ENCODE assay signal across 8 mouse cellular contexts in genomic region chr7:88544393-88544792, GRCm38 (mm10).
A peak's percentile ranks its signal among the peaks of the same experiment; 100 is the strongest.
DNase-seq lines count a peak whose midpoint lies in the region; ATAC-seq and TF ChIP-seq lines count a peak whose summit lies in the region.

No protein-coding gene starts in this region.

- no peaks in the 10 kb centered on the region for H3K36me3 ChIP-seq in intestine, postnatal 0 days (ENCODE audit: control insufficient read depth, insufficient read depth)
- no peaks in the 10 kb centered on the region for H3K36me3 ChIP-seq in midbrain, embryonic 12.5 days

- H3K27me3 ChIP-seq in intestine, postnatal 0 days (replicated peaks; ENCODE audit: control insufficient read depth, insufficient read depth, low read length): no peaks in the 10 kb centered on the region
- no peaks in the 10 kb centered on the region for H3K27me3 ChIP-seq in midbrain, embryonic 12.5 days

- no peak overlapping the region for H3K4me2 ChIP-seq in intestine, postnatal 0 days (replicated peaks; ENCODE audit: low read depth)
- no peak overlapping the region for H3K4me2 ChIP-seq in midbrain, embryonic 12.5 days (replicated peaks)

- intact Hi-C loops in heart, postnatal 25 days (cut with DNase I): loop anchor here (2.0 to 10.0 kb wide), 2 partner anchors 448 to 1440 kb away; no protein-coding TSS in a partner anchor
- intact Hi-C loops in left cerebral cortex, postnatal 10 days (cut with DNase I): loop anchor here (5.0 kb wide), 2 partner anchors 957 to 1432 kb away; no protein-coding TSS in a partner anchor

- DNase-seq in heart, adult 8-10 months (ENCODE audit: low spot score): peak; percentile 6
- DNase-seq in heart, postnatal 25 days (ENCODE audit: low spot score): no peak
- peak; percentile 2 for DNase-seq in cerebellum, adult 11 months
- peak; percentile 59 for DNase-seq in forelimb bud, embryonic 11.5 days (ENCODE audit: low read depth, low spot score)
- peak; percentile 55 to 76 for DNase-seq in left cerebral cortex, postnatal 10 days (ENCODE audit: extremely low spot score in 1 of 2, low spot score in 2 of 2)
- DNase-seq in spleen, postnatal 4 days (ENCODE audit: low spot score in 2 of 2): peak; percentile 33 to 73

- peak; percentile 75 for TF ChIP-seq CTCF in intestine, postnatal 0 days (IDR thresholded peaks at IDR 0.05; ENCODE audit: low read depth)

- no peak overlapping the region for H3K9ac ChIP-seq in intestine, postnatal 0 days (ENCODE audit: low read depth, low read length)
- no peak overlapping the region for H3K9ac ChIP-seq in midbrain, embryonic 12.5 days (replicated peaks)

- H3K9me3 ChIP-seq in intestine, postnatal 0 days (ENCODE audit: control insufficient read depth): no peaks in the 10 kb centered on the region
- H3K9me3 ChIP-seq in midbrain, embryonic 12.5 days: no peaks in the 10 kb centered on the region

- no peak overlapping the region for H3K4me3 ChIP-seq in intestine, postnatal 0 days (ENCODE audit: low read depth, low read length)
- H3K4me3 ChIP-seq in midbrain, embryonic 12.5 days: no peak overlapping the region

- H3K27ac ChIP-seq in intestine, postnatal 0 days (ENCODE audit: low read depth, low read length): no peak overlapping the region
- H3K27ac ChIP-seq in midbrain, embryonic 12.5 days (replicated peaks): no peak overlapping the region

- no peaks in the 10 kb centered on the region for H3K4me1 ChIP-seq in intestine, postnatal 0 days (replicated peaks; ENCODE audit: control insufficient read depth, insufficient read depth, low read length)
- H3K4me1 ChIP-seq in midbrain, embryonic 12.5 days: no peaks in the 10 kb centered on the region

- ATAC-seq in intestine, postnatal 0 days: no peak
- peak; percentile 90 for ATAC-seq in midbrain, embryonic 12.5 days (ENCODE audit: low FRiP score, low read depth)

- WGBS in intestine, postnatal 0 days: 10% methylated on average over 4 of the region's 4 CpGs
- 13% methylated on average over 4 of the region's 4 CpGs for WGBS in midbrain, embryonic 12.5 days
